Mouse (Mus musculus) CD4-positive, CD25-positive, alpha-beta regulatory T cell, adult 9 weeks (primary cell): ENCODE data around the gene Scgb2b27. TPM values are rescaled to one million over a fixed set of nuclear protein-coding genes. Genes with fewer than 3 reads are reported as not detected.

Experiments used
- polyA plus RNA-seq: library from polyadenylated mRNA; unstranded; fragments of 100-300 nt; shearing (Covaris generic); gene quantifications from one replicate; pipeline ENCODE4 v1.2.1, GENCODE M21; 2017

The Scgb2b27 gene
- not detected for polyA plus RNA-seq

GRCm38 (mm10) chr7:34013842-34014241 is at the start of gene Scgb2b27:
TSS of gene Scgb2b27 (minus strand) at chr7:34013942.

GRCm38 (mm10) chr7:34021183-34021582 is 7.4 kb upstream of the Scgb2b27 start, which contains the start of gene Scgb1b27:
TSS of gene Scgb1b27 (plus strand) at chr7:34021483.

Other genes starting within 250 kb of the Scgb2b27 start
- not detected for gene Scgb2b26, start 68.9 kb downstream of the Scgb2b27 start, polyA plus RNA-seq
- gene Scgb1b27, start 7.5 kb upstream of the Scgb2b27 start, polyA plus RNA-seq: not detected
- not detected for gene Scgb1b30, start 81.5 kb upstream of the Scgb2b27 start, polyA plus RNA-seq
- not detected for gene Wtip, start 119.3 kb upstream of the Scgb2b27 start, polyA plus RNA-seq
- 135 TPM for gene Uba2, start 155.7 kb upstream of the Scgb2b27 start, polyA plus RNA-seq
- gene Pdcd2l, start 182.7 kb upstream of the Scgb2b27 start, polyA plus RNA-seq: 43.5 TPM
- gene Gpi1, start 216.4 kb upstream of the Scgb2b27 start, polyA plus RNA-seq: 358 TPM
- gene Gm6096, start 237.1 kb upstream of the Scgb2b27 start, polyA plus RNA-seq: 0.74 TPM